Mouse (Mus musculus) activated CD4-positive, CD25-positive, alpha-beta regulatory T cell, adult 9 weeks (primary cell): Measurements from ENCODE around the gene Olfr791. TPM values are rescaled to one million over a fixed set of nuclear protein-coding genes. Genes with fewer than 3 reads are reported as not detected.

Source experiments
- polyA plus RNA-seq: library from polyadenylated mRNA; unstranded; fragments of 100-300 nt; shearing (Covaris generic); gene quantifications from one replicate; pipeline ENCODE4 v1.2.1, GENCODE M21; 2017

Olfr791 gene
- polyA plus RNA-seq, result not detected

GRCm38 (mm10) chr10:129521492-129521891, at the start of gene Olfr791:
Olfr791 (plus strand) TSS chr10:129521792.

GRCm38 (mm10) chr10:129484452-129484851, 37.1 kb upstream of the Olfr791 start, which contains the start of gene Olfr789:
Olfr789 (plus strand) TSS chr10:129484752.

GRCm38 (mm10) chr10:129498192-129498591, 23.4 kb upstream of the Olfr791 start, which contains the start of gene Olfr790:
Olfr790 (plus strand) TSS chr10:129498492.

GRCm38 (mm10) chr10:129538862-129539261, 17.3 kb downstream of the Olfr791 start, which contains the start of gene Olfr792:
Olfr792 (plus strand) TSS chr10:129539162.

GRCm38 (mm10) chr10:129567355-129567754, 45.8 kb downstream of the Olfr791 start, which contains the start of gene Olfr794:
Olfr794 (plus strand) TSS chr10:129567655.

Other genes with a start within 250 kb of the Olfr791 start
- not detected for gene Olfr780, start 203.7 kb upstream of the Olfr791 start, polyA plus RNA-seq
- gene Olfr781, start 192.9 kb upstream of the Olfr791 start, polyA plus RNA-seq, result not detected
- gene Olfr782, start 172.9 kb upstream of the Olfr791 start, polyA plus RNA-seq, result not detected
- gene Olfr784, start 137.7 kb upstream of the Olfr791 start, polyA plus RNA-seq, result not detected
- gene Olfr785, start 116.4 kb upstream of the Olfr791 start, polyA plus RNA-seq, result not detected
- not detected for gene Olfr786, start 94.5 kb upstream of the Olfr791 start, polyA plus RNA-seq
- 0.05 TPM for gene Olfr787, start 59.9 kb upstream of the Olfr791 start, polyA plus RNA-seq
- gene Olfr788, start 50.8 kb upstream of the Olfr791 start, polyA plus RNA-seq, result not detected
- not detected for gene Olfr789, start 37.0 kb upstream of the Olfr791 start, polyA plus RNA-seq
- not detected for gene Olfr790, start 23.3 kb upstream of the Olfr791 start, polyA plus RNA-seq
- not detected for gene Olfr792, start 17.4 kb downstream of the Olfr791 start, polyA plus RNA-seq
- not detected for gene Olfr794, start 45.9 kb downstream of the Olfr791 start, polyA plus RNA-seq
- not detected for gene Olfr796, start 90.8 kb downstream of the Olfr791 start, polyA plus RNA-seq
- not detected for gene Olfr798, start 106.1 kb downstream of the Olfr791 start, polyA plus RNA-seq
- not detected for gene Olfr799, start 115.7 kb downstream of the Olfr791 start, polyA plus RNA-seq
- not detected for gene Olfr800, start 135.9 kb downstream of the Olfr791 start, polyA plus RNA-seq
- gene Olfr801, start 152.1 kb downstream of the Olfr791 start, polyA plus RNA-seq, result not detected
- gene Olfr802, start 166.4 kb downstream of the Olfr791 start, polyA plus RNA-seq, result not detected
- gene Olfr803, start 172.5 kb downstream of the Olfr791 start, polyA plus RNA-seq, result not detected
- gene Olfr804, start 181.4 kb downstream of the Olfr791 start, polyA plus RNA-seq, result not detected
- not detected for gene Olfr805, start 207.6 kb downstream of the Olfr791 start, polyA plus RNA-seq
- gene Olfr806, start 220.1 kb downstream of the Olfr791 start, polyA plus RNA-seq, result not detected
- gene Olfr807, start 236.0 kb downstream of the Olfr791 start, polyA plus RNA-seq, result not detected
- not detected for gene Olfr808, start 243.7 kb downstream of the Olfr791 start, polyA plus RNA-seq